Mouse (Mus musculus) testis, adult 2 months (tissue): ENCODE measurements around the gene Lrrc38. TPM values are rescaled to one million over a fixed set of nuclear protein-coding genes. Genes with fewer than 3 reads are reported as not detected.

ENCODE experiments used
- H3K27ac ChIP-seq: fragments of 200-500 bp; 2 replicates; pipeline ENCODE4 v1.5.1; 2012; ENCODE audit warnings: low read depth, low read length; ENCODE audit not compliant: control insufficient read depth, insufficient read depth
- H3K27me3 ChIP-seq: fragments of 200-500 bp; 2 replicates; pipeline ENCODE4 v1.6.1; 2012; ENCODE audit warnings: mild to moderate bottlenecking, low read length, moderate library complexity; ENCODE audit not compliant: control insufficient read depth, insufficient read depth
- H3K36me3 ChIP-seq: fragments of 200-500 bp; 2 replicates; pipeline ENCODE4 v1.6.1; 2012; ENCODE audit warnings: mild to moderate bottlenecking, low read length; ENCODE audit not compliant: control insufficient read depth, insufficient read depth
- H3K4me1 ChIP-seq: fragments of 200-500 bp; 2 replicates; pipeline ENCODE4 v1.6.1; 2012; ENCODE audit warnings: low read length; ENCODE audit not compliant: control insufficient read depth, insufficient read depth
- H3K4me3 ChIP-seq: fragments of 200-500 bp; 2 replicates; pipeline ENCODE4 v1.5.1; 2012; ENCODE audit warnings: low read depth, mild to moderate bottlenecking, low read length, moderate library complexity, mixed read lengths; ENCODE audit not compliant: control insufficient read depth
- CTCF ChIP-seq: fragments of 200-500 bp; IDR thresholded peaks from 2 replicates; pipeline ENCODE4 v1.5.1; 2012; ENCODE audit warnings: low read depth, mild to moderate bottlenecking, inconsistent platforms, low read length, moderate library complexity; ENCODE audit not compliant: control insufficient read depth, insufficient read depth, insufficient replicate concordance
- POLR2A ChIP-seq: fragments of 200-500 bp; IDR thresholded peaks from 2 replicates; pipeline ENCODE4 v1.6.1; 2012; ENCODE audit warnings: low read depth, mild to moderate bottlenecking, inconsistent platforms, low read length, moderate library complexity; ENCODE audit not compliant: control insufficient read depth
- polyA plus RNA-seq: library from polyadenylated mRNA; depleted of rRNA; stranded (reverse); fragments of >200 nt; gene quantifications from 2 replicates; pipeline ENCODE4 v1.2.3, GENCODE M21; 2012; rRNA removed

Lrrc38 gene
- polyA plus RNA-seq, 1 experiment = 0.31 TPM

GRCm38 (mm10) chr4:143414121-143414520 lies 64.6 kb downstream of the Lrrc38 start:
- TF ChIP-seq CTCF = no peak
- no peak for TF ChIP-seq POLR2A

More at GRCm38 (mm10) chr4:143414121-143414520, 64.6 kb downstream of the Lrrc38 start:
- H3K4me1 ChIP-seq = peaks cover 4% of the 10 kb centered on the region
- H3K27me3 ChIP-seq = no peaks in the 10 kb centered on the region
- no peak overlapping the region for H3K4me3 ChIP-seq
- no peak overlapping the region for H3K27ac ChIP-seq
- H3K36me3 ChIP-seq = peaks cover 7% of the 10 kb centered on the region

Other genes starting within 250 kb of the Lrrc38 start
- gene Prdm2, start 136.8 kb upstream of the Lrrc38 start, polyA plus RNA-seq = 32.3 and 33.4 TPM in 2 replicates
- gene Pdpn, start 50.2 kb upstream of the Lrrc38 start, polyA plus RNA-seq = 1.3 and 2.0 TPM in 2 replicates
- 9.3 and 12.3 TPM in 2 replicates for gene Pramel1, start 44.7 kb downstream of the Lrrc38 start, polyA plus RNA-seq
- gene Pramef8, start 62.7 kb downstream of the Lrrc38 start, polyA plus RNA-seq = 9.8 and 10.3 TPM in 2 replicates
- gene Oog4, start 100.6 kb downstream of the Lrrc38 start, polyA plus RNA-seq = 0.07 and 0.15 TPM in 2 replicates
- not detected in 2 replicates for gene Gm13043, start 161.6 kb downstream of the Lrrc38 start, polyA plus RNA-seq
- not detected in 2 replicates for gene Gm13040, start 186.2 kb downstream of the Lrrc38 start, polyA plus RNA-seq
- not detected in 2 replicates for gene BC080695, start 201.9 kb downstream of the Lrrc38 start, polyA plus RNA-seq
- gene Gm13057, start 202.0 kb downstream of the Lrrc38 start, polyA plus RNA-seq = not detected in 2 replicates